Mouse (Mus musculus) liver, embryonic 15.5 days (tissue): ENCODE data around the gene Neurl4. TPM values are rescaled to one million over a fixed set of nuclear protein-coding genes. Genes with fewer than 3 reads are reported as not detected.
"Not testable (repeated sequence)": the region's sequence is repeated elsewhere in the genome, so short reads cannot be mapped to it uniquely, and the experiment has no call there.

Source experiments
- ATAC-seq: fragments of 200-750 bp; cut with Nextera tagmentation; 2 replicates; pipeline ENCODE4 v1.8.0; 2017; ENCODE audit warnings: moderate number of reproducible peaks, mild to moderate bottlenecking, moderate library complexity; ENCODE audit not compliant: insufficient read depth
- H3K27ac ChIP-seq: fragments of 300-500 bp; sonication (generic); replicated peaks from 2 replicates; pipeline ENCODE4 v1.5.1; 2015; ENCODE audit warnings: mild to moderate bottlenecking, inconsistent platforms
- H3K27me3 ChIP-seq: fragments of 300-500 bp; sonication (generic); 2 replicates; pipeline ENCODE4 v1.6.1; 2015; ENCODE audit warnings: mild to moderate bottlenecking, inconsistent platforms
- H3K36me3 ChIP-seq: fragments of 300-500 bp; sonication (generic); replicated peaks from 2 replicates; pipeline ENCODE4 v1.6.1; 2015; ENCODE audit warnings: moderate library complexity, mild to moderate bottlenecking, inconsistent platforms
- H3K4me1 ChIP-seq: fragments of 300-500 bp; sonication (generic); replicated peaks from 2 replicates; pipeline ENCODE4 v1.6.1; 2015; ENCODE audit warnings: inconsistent platforms
- H3K4me2 ChIP-seq: fragments of 300-500 bp; sonication (generic); 2 replicates; pipeline ENCODE4 v1.6.1; 2015; ENCODE audit warnings: moderate library complexity, mild to moderate bottlenecking, inconsistent platforms
- H3K4me3 ChIP-seq: fragments of 300-500 bp; sonication (generic); replicated peaks from 2 replicates; pipeline ENCODE4 v1.5.1; 2015; ENCODE audit warnings: mild to moderate bottlenecking, inconsistent platforms
- H3K9ac ChIP-seq: fragments of 300-500 bp; sonication (generic); 2 replicates; pipeline ENCODE4 v1.6.1; 2015; ENCODE audit warnings: moderate library complexity, mild to moderate bottlenecking, inconsistent platforms
- H3K9me3 ChIP-seq: fragments of 300-500 bp; sonication (generic); replicated peaks from 2 replicates; pipeline ENCODE4 v1.6.1; 2016; ENCODE audit warnings: inconsistent platforms
- WGBS: fragments of 180-500 bp; shearing (Covaris S2); methylation state at CpG from one replicate; pipeline ENCODE4 v1.1.7; 2015; ENCODE audit warnings: mixed read lengths; ENCODE audit not compliant: insufficient replicate concordance; 5-methylcytosine and 5-hydroxymethylcytosine counted together
- polyA plus RNA-seq: library from polyadenylated mRNA; unstranded; fragments of >200 nt; fragmentation: Nextera tagmentation; extraction: Ambion mirVana; gene quantifications from 2 replicates; pipeline ENCODE4 v1.2.1, GENCODE M21; 2015

Neurl4 gene
- polyA plus RNA-seq, 1 experiment from 2014 or later: 2.7 TPM

- Histone ChIP-seq H3K27me3 (peaks cover 95% of the 10 kb centered on the region), H3K9ac (no peak overlapping the region), H3K36me3 (peaks cover 40% of the 10 kb centered on the region), H3K9me3 (no peaks in the 10 kb centered on the region), H3K4me3 (no peak overlapping the region), H3K27ac (no peak overlapping the region), H3K4me1 (peaks cover 48% of the 10 kb centered on the region), H3K4me2 (no peak overlapping the region)
- ATAC-seq: no peak
- 78% methylated on average over 4 of the region's 4 CpGs for WGBS
Measured at GRCm38 (mm10) chr11:69940962-69941361, 40.1 kb downstream of the Neurl4 start.

- Histone ChIP-seq H3K4me1 (peaks cover 56% of the 10 kb centered on the region), H3K4me2 (peak overlapping the region; percentile 93), H3K27ac (peak overlapping the region; percentile 95), H3K9me3 (no peaks in the 10 kb centered on the region), H3K36me3 (peaks cover 41% of the 10 kb centered on the region), H3K27me3 (peaks cover 60% of the 10 kb centered on the region), H3K9ac (peak overlapping the region; percentile 75), H3K4me3 (peak overlapping the region; percentile 77)
- no peak for ATAC-seq
- WGBS: 65% methylated on average over 13 of the region's 13 CpGs
Measured at GRCm38 (mm10) chr11:69945216-69945615, 44.3 kb downstream of the Neurl4 start.

GRCm38 (mm10) chr11:69945997-69946891, 45.4 kb downstream of the Neurl4 start:
- H3K9me3 ChIP-seq: no peaks in the 10 kb centered on the region
- ATAC-seq: peak; percentile 77
- peaks cover 56% of the 10 kb centered on the region for H3K4me1 ChIP-seq
- H3K27ac ChIP-seq: peak overlapping the region; percentile 95
- H3K4me3 ChIP-seq: peak overlapping the region; percentile 77
- peaks cover 62% of the 10 kb centered on the region for H3K27me3 ChIP-seq
- WGBS: 61% methylated on average over 18 of the region's 18 CpGs
- peak overlapping the region; percentile 93 for H3K4me2 ChIP-seq
- H3K36me3 ChIP-seq: peaks cover 41% of the 10 kb centered on the region
- H3K9ac ChIP-seq: peak overlapping the region; percentile 75

GRCm38 (mm10) chr11:69947337-69948065, 46.6 kb downstream of the Neurl4 start:
- 10% methylated on average over 29 of the region's 29 CpGs for WGBS
- no peaks in the 10 kb centered on the region for H3K9me3 ChIP-seq
- no peak; the same call in 1 of the 2 replicates for ATAC-seq
- peak overlapping the region; percentile 93 for H3K4me2 ChIP-seq
- H3K4me3 ChIP-seq: peak overlapping the region; percentile 77
- peaks cover 34% of the 10 kb centered on the region for H3K36me3 ChIP-seq
- peak overlapping the region; percentile 95 for H3K27ac ChIP-seq
- peaks cover 56% of the 10 kb centered on the region for H3K4me1 ChIP-seq
- peaks cover 63% of the 10 kb centered on the region for H3K27me3 ChIP-seq
- H3K9ac ChIP-seq: peak overlapping the region; percentile 75

GRCm38 (mm10) chr11:69948066-69948762, 47.3 kb downstream of the Neurl4 start, which contains the start of gene Slc2a4:
Slc2a4 (minus strand) TSS chr11:69948188.
- peak; percentile 82 for ATAC-seq
- H3K4me1 ChIP-seq: peaks cover 52% of the 10 kb centered on the region
- peak within 1 kb of the TSS; percentile 75 for H3K9ac ChIP-seq
- WGBS: 1% methylated on average over 34 of the region's 34 CpGs
- H3K36me3 ChIP-seq: peaks cover 27% of the 10 kb centered on the region
- H3K27me3 ChIP-seq: peaks cover 63% of the 10 kb centered on the region
- peak within 1 kb of the TSS; percentile 77 for H3K4me3 ChIP-seq
- peak within 1 kb of the TSS; percentile 93 for H3K4me2 ChIP-seq
- H3K9me3 ChIP-seq: no peaks in the 10 kb centered on the region
- peak within 1 kb of the TSS; percentile 95 for H3K27ac ChIP-seq

GRCm38 (mm10) chr11:69948763-69949150, 47.9 kb downstream of the Neurl4 start:
- no peaks in the 10 kb centered on the region for H3K9me3 ChIP-seq
- H3K4me2 ChIP-seq: peak overlapping the region; percentile 93
- H3K9ac ChIP-seq: peak overlapping the region; percentile 75
- peak overlapping the region; percentile 83 for H3K27ac ChIP-seq
- peaks cover 48% of the 10 kb centered on the region for H3K4me1 ChIP-seq
- under 1% methylated on average over 14 of the region's 14 CpGs for WGBS
- H3K36me3 ChIP-seq: peaks cover 22% of the 10 kb centered on the region
- peak; percentile 36 for ATAC-seq
- H3K4me3 ChIP-seq: peak overlapping the region; percentile 77
- peaks cover 63% of the 10 kb centered on the region for H3K27me3 ChIP-seq

- Histone ChIP-seq H3K4me1 (peaks cover 27% of the 10 kb centered on the region), H3K36me3 (peaks cover under 1% of the 10 kb centered on the region; the same call in 1 of the 2 replicates), H3K9ac (no peak overlapping the region), H3K27me3 (peaks cover 54% of the 10 kb centered on the region), H3K9me3 (no peaks in the 10 kb centered on the region), H3K27ac (no peak overlapping the region), H3K4me2 (no peak overlapping the region), H3K4me3 (no peak overlapping the region)
- no peak for ATAC-seq
- WGBS: 41% methylated on average over 4 of the region's 4 CpGs
Measured at GRCm38 (mm10) chr11:69950807-69951459, 50.1 kb downstream of the Neurl4 start.

- H3K4me2 ChIP-seq: no peak overlapping the region
- peaks cover 62% of the 10 kb centered on the region for H3K27me3 ChIP-seq
- H3K9me3 ChIP-seq: no peaks in the 10 kb centered on the region
- no peaks in the 10 kb centered on the region for H3K36me3 ChIP-seq
- no peak for ATAC-seq
- no peak overlapping the region for H3K9ac ChIP-seq
- H3K4me3 ChIP-seq: no peak overlapping the region
- 24% methylated on average over 1 of the region's 1 CpGs for WGBS
- peaks cover 20% of the 10 kb centered on the region for H3K4me1 ChIP-seq
- H3K27ac ChIP-seq: no peak overlapping the region
Measured at GRCm38 (mm10) chr11:69952274-69952673, 51.4 kb downstream of the Neurl4 start.

- Histone ChIP-seq H3K4me3 (no peak overlapping the region), H3K4me1 (peaks cover 10% of the 10 kb centered on the region), H3K9ac (no peak overlapping the region), H3K27me3 (peaks cover 70% of the 10 kb centered on the region), H3K4me2 (no peak overlapping the region), H3K27ac (no peak overlapping the region), H3K36me3 (no peaks in the 10 kb centered on the region), H3K9me3 (no peaks in the 10 kb centered on the region)
- ATAC-seq: no peak
- 27% methylated on average over 11 of the region's 11 CpGs for WGBS
Measured at GRCm38 (mm10) chr11:69953267-69953915, 52.5 kb downstream of the Neurl4 start.

GRCm38 (mm10) chr11:69955618-69956017, 54.7 kb downstream of the Neurl4 start:
- not testable (repeated sequence) for ATAC-seq, H3K4me2 ChIP-seq, H3K4me3 ChIP-seq, H3K36me3 ChIP-seq, H3K9ac ChIP-seq, H3K9me3 ChIP-seq, H3K27ac ChIP-seq, H3K4me1 ChIP-seq
- 69% methylated on average over 4 of the region's 4 CpGs for WGBS
- H3K27me3 ChIP-seq: peaks cover 82% of the 10 kb centered on the region
